In the genomic region with DNA sequence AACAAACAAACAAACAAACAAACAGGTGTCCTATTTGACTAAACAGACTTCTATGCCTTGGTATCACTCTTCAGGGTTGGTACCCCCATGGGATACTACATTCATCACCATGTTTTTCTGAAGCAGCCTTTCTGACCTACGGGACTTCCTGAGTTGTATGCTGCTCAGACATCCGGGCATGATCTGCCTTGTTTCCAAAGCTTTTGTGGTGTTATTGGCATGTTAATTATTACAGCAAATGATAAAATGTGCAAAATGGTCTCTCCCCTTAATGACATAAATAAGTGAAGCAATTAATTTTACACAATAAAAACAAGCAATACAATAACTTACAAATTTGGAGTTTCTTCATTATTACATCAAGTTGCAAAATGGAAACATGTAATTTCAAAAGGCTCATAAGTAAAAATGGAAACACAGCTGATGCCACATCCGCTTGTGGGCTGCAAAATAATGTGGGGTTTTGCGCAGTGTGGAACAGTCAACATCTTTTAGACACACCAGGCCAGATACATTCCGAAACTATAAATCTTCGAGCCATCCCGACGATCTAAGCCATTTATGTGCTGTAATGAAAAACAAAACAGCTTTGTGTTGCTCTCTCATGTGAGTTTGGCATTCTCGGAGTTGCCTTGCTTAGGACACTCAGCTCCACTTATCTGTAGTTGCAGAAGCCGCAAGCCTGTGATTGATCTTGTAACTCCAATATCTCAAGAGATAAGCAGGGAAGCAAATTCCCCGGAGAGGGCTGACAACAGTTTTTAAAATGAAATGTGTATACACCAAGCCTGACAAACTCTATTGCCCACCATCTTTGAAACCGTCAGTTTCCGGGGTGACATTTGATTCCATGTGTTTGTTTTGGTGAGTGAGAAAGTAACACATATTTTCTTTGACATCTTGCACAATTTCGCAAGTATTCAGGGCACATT, we compare ENCODE assay signal across 20 mouse cellular contexts.
DNase-seq lines count a peak whose midpoint lies in the region; ATAC-seq and TF ChIP-seq lines count a peak whose summit lies in the region.
"Had no signal": no experiment of that assay in that cellular context is flagged by ENCODE, and none has a peak within 500 bp of the region (broad histone marks: within the 10 kb centered on the region; RNA-seq: fewer than 3 reads in every experiment).

No protein-coding gene starts in this region.

- 47% methylated on average over 14 of the region's 14 CpGs for WGBS in forebrain, postnatal 0 days
- WGBS in forebrain, embryonic 12.5 days, result 66% methylated on average over 14 of the region's 14 CpGs
- 56% methylated on average over 14 of the region's 14 CpGs for WGBS in lung, postnatal 0 days
- 57% methylated on average over 14 of the region's 14 CpGs for WGBS in lung, adult 2 months
- 57% methylated on average over 14 of the region's 14 CpGs for WGBS in bone marrow, adult 2 months
- WGBS in midbrain, embryonic 13.5 days, result 54% methylated on average over 14 of the region's 14 CpGs

- TF ChIP-seq POLR2A in lung, adult 2 months (IDR thresholded peaks at IDR 0.05; ENCODE audit: borderline replicate concordance, extremely low read depth, low read depth, low read length), result no peak
- TF ChIP-seq POLR2A in bone marrow, adult 2 months (IDR thresholded peaks at IDR 0.05; ENCODE audit: borderline replicate concordance, control insufficient read depth, low read depth, low read length), result no peak

- no peak for TF ChIP-seq EP300 in lung, postnatal 0 days (IDR thresholded peaks at IDR 0.05)

- H3K27me3 ChIP-seq in forebrain, postnatal 0 days (ENCODE audit: insufficient read depth, low read length), result no peaks in the 10 kb centered on the region
- H3K27me3 ChIP-seq in forebrain, embryonic 12.5 days, result peaks cover 2% of the 10 kb centered on the region
- H3K27me3 ChIP-seq in lung, postnatal 0 days (replicated peaks; ENCODE audit: insufficient read depth, low read length), result no peaks in the 10 kb centered on the region
- peaks cover 50% of the 10 kb centered on the region for H3K27me3 ChIP-seq in midbrain, embryonic 13.5 days
- H3K27me3 ChIP-seq: embryonic facial prominence, embryonic 15.5 days; limb, embryonic 12.5 days; liver, embryonic 13.5 days had no signal

- TF ChIP-seq CTCF in forebrain, postnatal 0 days (IDR thresholded peaks at IDR 0.05; ENCODE audit: low read depth), result no peak
- TF ChIP-seq CTCF in lung, postnatal 0 days (IDR thresholded peaks at IDR 0.05), result no peak
- no peak for TF ChIP-seq CTCF in lung, adult 2 months (IDR thresholded peaks at IDR 0.05; ENCODE audit: insufficient read depth, low read length)
- TF ChIP-seq CTCF in bone marrow, adult 2 months (IDR thresholded peaks at IDR 0.05; ENCODE audit: control insufficient read depth, insufficient read depth, low read length), result no peak

- H3K4me2 ChIP-seq in forebrain, postnatal 0 days (ENCODE audit: low read depth), result no peak overlapping the region
- no peak overlapping the region for H3K4me2 ChIP-seq in forebrain, embryonic 12.5 days
- no peak overlapping the region for H3K4me2 ChIP-seq in lung, postnatal 0 days (replicated peaks; ENCODE audit: low read depth, low read length)
- H3K4me2 ChIP-seq in midbrain, embryonic 13.5 days (replicated peaks), result peak overlapping the region; percentile 22
- H3K4me2 ChIP-seq: embryonic facial prominence, embryonic 15.5 days; limb, embryonic 12.5 days; liver, embryonic 13.5 days had no signal

- H3K9me3 ChIP-seq in forebrain, postnatal 0 days (ENCODE audit: low read length), result no peaks in the 10 kb centered on the region
- H3K9me3 ChIP-seq in forebrain, embryonic 12.5 days, result no peaks in the 10 kb centered on the region
- no peaks in the 10 kb centered on the region for H3K9me3 ChIP-seq in lung, postnatal 0 days (ENCODE audit: low read length)
- no peaks in the 10 kb centered on the region for H3K9me3 ChIP-seq in midbrain, embryonic 13.5 days
- H3K9me3 ChIP-seq: embryonic facial prominence, embryonic 15.5 days; heart, embryonic 10.5 days; limb, embryonic 12.5 days; liver, embryonic 13.5 days had no signal

- no peak overlapping the region for H3K9ac ChIP-seq in forebrain, postnatal 0 days
- no peak overlapping the region for H3K9ac ChIP-seq in forebrain, embryonic 12.5 days
- no peak overlapping the region for H3K9ac ChIP-seq in lung, postnatal 0 days (replicated peaks; ENCODE audit: low read depth)
- H3K9ac ChIP-seq in midbrain, embryonic 13.5 days (replicated peaks), result no peak overlapping the region
- H3K9ac ChIP-seq: embryonic facial prominence, embryonic 15.5 days; limb, embryonic 12.5 days; liver, embryonic 13.5 days had no signal

- no peaks in the 10 kb centered on the region for H3K36me3 ChIP-seq in forebrain, postnatal 0 days (ENCODE audit: insufficient read depth)
- no peaks in the 10 kb centered on the region for H3K36me3 ChIP-seq in forebrain, embryonic 12.5 days (replicated peaks)
- no peaks in the 10 kb centered on the region for H3K36me3 ChIP-seq in lung, postnatal 0 days (ENCODE audit: insufficient read depth, low read length)
- H3K36me3 ChIP-seq in midbrain, embryonic 13.5 days, result no peaks in the 10 kb centered on the region
- H3K36me3 ChIP-seq: embryonic facial prominence, embryonic 15.5 days; heart, embryonic 10.5 days; limb, embryonic 12.5 days; liver, embryonic 13.5 days had no signal

- no peak overlapping the region for H3K27ac ChIP-seq in forebrain, postnatal 0 days (ENCODE audit: low read depth, low read length)
- no peak overlapping the region for H3K27ac ChIP-seq in forebrain, embryonic 12.5 days
- no peak overlapping the region for H3K27ac ChIP-seq in lung, postnatal 0 days (ENCODE audit: low read length)
- peak overlapping the region; percentile 15; the same call in 1 of the 2 replicates for H3K27ac ChIP-seq in bone marrow, adult 2 months (ENCODE audit: control insufficient read depth, insufficient read depth, low read depth, low read length, poor library complexity)
- H3K27ac ChIP-seq in midbrain, embryonic 13.5 days, result no peak overlapping the region
- H3K27ac ChIP-seq: embryonic facial prominence, embryonic 15.5 days; heart, embryonic 10.5 days; limb, embryonic 12.5 days; liver, embryonic 13.5 days had no signal

- no peak for ATAC-seq in forebrain, postnatal 0 days
- no peak for ATAC-seq in forebrain, embryonic 12.5 days (ENCODE audit: low FRiP score)
- ATAC-seq in lung, postnatal 0 days, result no peak
- ATAC-seq in midbrain, embryonic 13.5 days, result no peak
- ATAC-seq: hindbrain, embryonic 16.5 days; Patski had no signal

- peaks cover 12% of the 10 kb centered on the region for H3K4me1 ChIP-seq in forebrain, postnatal 0 days (ENCODE audit: insufficient read depth)
- H3K4me1 ChIP-seq in forebrain, embryonic 12.5 days, result peaks cover 22% of the 10 kb centered on the region
- no peaks in the 10 kb centered on the region for H3K4me1 ChIP-seq in lung, postnatal 0 days (ENCODE audit: insufficient read depth, low read depth, low read length)
- H3K4me1 ChIP-seq in lung, adult 2 months (ENCODE audit: control insufficient read depth, insufficient read depth, low read length), result no peaks in the 10 kb centered on the region
- peaks cover 3% of the 10 kb centered on the region; the same call in 1 of the 2 replicates for H3K4me1 ChIP-seq in bone marrow, adult 2 months (ENCODE audit: control insufficient read depth, insufficient read depth, low read length)
- H3K4me1 ChIP-seq in midbrain, embryonic 13.5 days (replicated peaks), result peaks cover 31% of the 10 kb centered on the region
- H3K4me1 ChIP-seq: embryonic facial prominence, embryonic 15.5 days; limb, embryonic 12.5 days; liver, embryonic 13.5 days had no signal

- no peak overlapping the region for H3K4me3 ChIP-seq in forebrain, postnatal 0 days (ENCODE audit: low read depth, low read length)
- H3K4me3 ChIP-seq in forebrain, embryonic 12.5 days (replicated peaks), result no peak overlapping the region
- no peak overlapping the region for H3K4me3 ChIP-seq in lung, postnatal 0 days (ENCODE audit: low read depth, low read length)
- no peak overlapping the region for H3K4me3 ChIP-seq in lung, adult 2 months (replicated peaks; ENCODE audit: extremely low read depth, low read depth, low read length)
- no peak overlapping the region for H3K4me3 ChIP-seq in bone marrow, adult 2 months (replicated peaks; ENCODE audit: control insufficient read depth, low read depth, low read length)
- H3K4me3 ChIP-seq in midbrain, embryonic 13.5 days (replicated peaks), result no peak overlapping the region
- H3K4me3 ChIP-seq: embryonic facial prominence, embryonic 15.5 days; heart, embryonic 10.5 days; limb, embryonic 12.5 days; liver, embryonic 13.5 days had no signal

- peak; percentile 41 for DNase-seq in forebrain, postnatal 0 days
- peak; percentile 62 for DNase-seq in lung, postnatal 0 days (ENCODE audit: low spot score)
- no peak for DNase-seq in lung, adult 2 months
- DNase-seq in right cerebral cortex, adult 2 months (ENCODE audit: low spot score in 2 of 2), result no peak
- DNase-seq in embryo, embryonic 11 days, result no peak
- DNase-seq: adrenal gland, postnatal 10 days; cerebellum, adult 18-20 months; cerebellum, postnatal 25 days; gastrocnemius, postnatal 36 days; kidney, adult 11 months; liver, embryonic 13.5 days; thymus, postnatal 14 days had no signal

Comparison
In these comparisons a context has a peak if more than half of its experiments do, and no peak if none do; other contexts are left out.
1. DNase-seq: peak in forebrain, postnatal 0 days (single experiment) and lung, postnatal 0 days (single experiment); none in lung, adult 2 months (single experiment), right cerebral cortex, adult 2 months (0 of 2) and embryo, embryonic 11 days (single experiment).